Mouse (Mus musculus) gastrocnemius, postnatal 4 days (tissue): ENCODE data around the gene B230118H07Rik. TPM values are rescaled to one million over a fixed set of nuclear protein-coding genes. Genes with fewer than 3 reads are reported as not detected.

Experiments used
- DNase-seq, 2 experiments: peaks; one replicate each; pipeline ENCODE4 v3.0.0; 2021 to 2022; ENCODE audit warnings: low spot score in 2 of 2, mixed read lengths in 2 of 2
- long read RNA-seq, 2 experiments: library from polyadenylated mRNA; stranded (forward); transcript quantifications; one replicate each; pipeline ENCODE4 v2.0.0; 2021
- total RNA-seq, 2 experiments: library from RNA; stranded (reverse); gene quantifications; 2 replicates each; pipeline ENCODE4 v1.2.3; 2021

B230118H07Rik gene
- total RNA-seq: 10 to 100 TPM; 36.9 to 45.5 TPM
- long read RNA-seq, experiment 1, transcript B230118H07Rik-203 (7 exons, 2,273 nt): major isoform, 45 of 63 reads
- long read RNA-seq, experiment 1, transcript B230118H07Rik-210 (2 exons, 1,458 nt): minor isoform, 5 of 63 reads
- long read RNA-seq, experiment 1, partial matches to known transcripts: 8 of 63 reads
- long read RNA-seq, experiment 1, other reads (novel, unspliced or antisense): 5 of 63 reads
- long read RNA-seq, experiment 2, transcript B230118H07Rik-203 (7 exons, 2,273 nt): major isoform, 38 of 45 reads
- long read RNA-seq, experiment 2, partial matches to known transcripts: 5 of 45 reads
- long read RNA-seq, experiment 2, other reads (novel, unspliced or antisense): 2 of 45 reads

DNA sequence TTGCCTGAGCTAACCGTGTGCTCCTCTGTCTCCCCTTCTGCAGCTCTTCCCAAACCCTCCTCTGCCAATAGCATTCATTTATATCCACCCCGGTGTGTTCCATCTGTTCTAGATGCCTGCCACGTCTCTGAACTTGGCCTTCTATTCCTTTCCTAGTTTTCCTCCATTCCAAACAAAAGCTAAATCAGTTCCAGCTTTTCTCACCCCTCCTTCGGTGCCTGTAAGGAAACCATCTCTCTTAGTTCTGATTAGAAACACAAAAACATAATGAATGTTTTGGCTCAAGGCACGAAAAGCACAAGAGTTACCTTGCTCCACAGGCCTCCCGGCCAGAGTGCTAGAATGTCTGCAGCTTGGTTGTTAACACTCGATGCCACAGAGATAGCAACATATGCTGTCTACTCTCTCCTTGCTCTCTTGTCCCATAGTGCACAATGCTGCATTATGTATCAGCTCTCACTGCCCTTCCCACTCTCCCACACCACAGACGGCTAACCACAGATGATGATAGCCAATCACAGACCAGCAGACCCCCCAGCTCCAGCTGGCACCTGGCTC lies at the start of gene B230118H07Rik, which contains the start of gene Rag1:
Gene B230118H07Rik (minus strand): TSS at position 419 of the 558 bp plus-strand sequence.
Gene Rag1 (minus strand): TSS at position 388 of the 558 bp plus-strand sequence.
- DNase-seq: no peak

GRCm38 (mm10) chr2:101695584-101695983 lies 46.3 kb upstream of the B230118H07Rik start:
- no peak for DNase-seq

DNA sequence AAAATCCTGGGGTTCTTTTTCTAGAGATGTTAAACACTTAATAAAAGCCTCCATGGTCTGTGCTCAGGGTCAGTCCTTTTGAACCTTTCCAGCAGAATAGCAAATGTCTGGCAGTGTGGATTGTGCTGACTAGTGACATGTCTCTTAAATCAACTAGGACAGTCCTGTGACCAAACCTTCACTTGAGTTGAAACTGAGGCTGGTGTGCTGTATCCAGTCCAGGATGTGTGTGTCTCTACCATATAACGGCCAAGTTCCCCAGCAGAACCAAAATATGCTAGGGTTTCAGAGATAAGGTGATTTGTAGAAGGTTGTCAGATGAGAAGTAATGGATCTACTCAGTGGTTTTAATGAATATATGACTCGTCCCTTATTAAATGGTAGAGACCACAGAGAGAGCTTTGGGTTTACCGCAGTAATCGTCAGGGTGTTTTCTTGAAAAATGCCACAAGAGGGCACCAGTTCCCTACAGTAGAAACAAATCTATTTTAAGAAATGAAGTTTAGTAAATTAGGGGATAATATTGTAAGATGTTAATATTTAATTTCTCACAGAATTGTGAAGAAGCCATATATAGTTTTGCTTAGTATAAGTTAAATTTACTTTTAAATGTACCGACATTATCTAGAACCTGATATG lies 44.4 kb upstream of the B230118H07Rik start:
- no peak for DNase-seq

DNA sequence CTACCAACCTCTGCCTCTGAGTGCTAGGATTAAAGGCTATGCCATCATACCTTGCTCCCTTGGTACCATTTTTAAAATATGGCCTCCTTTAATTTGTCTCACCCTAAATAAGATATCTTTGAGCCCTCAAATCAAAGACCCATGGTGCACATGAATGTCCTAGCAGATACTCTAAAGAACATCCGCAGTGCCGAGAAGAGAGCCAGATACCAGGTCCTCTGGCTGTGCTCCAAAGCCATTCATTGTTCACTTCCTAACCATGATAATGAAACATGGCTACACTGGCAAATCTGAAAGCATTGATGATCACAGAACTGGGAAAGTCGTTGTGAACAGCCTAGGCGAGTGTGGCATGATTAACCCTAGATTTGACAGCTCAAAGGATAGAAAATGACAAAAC lies 43.7 kb upstream of the B230118H07Rik start:
- no peak for DNase-seq

DNA sequence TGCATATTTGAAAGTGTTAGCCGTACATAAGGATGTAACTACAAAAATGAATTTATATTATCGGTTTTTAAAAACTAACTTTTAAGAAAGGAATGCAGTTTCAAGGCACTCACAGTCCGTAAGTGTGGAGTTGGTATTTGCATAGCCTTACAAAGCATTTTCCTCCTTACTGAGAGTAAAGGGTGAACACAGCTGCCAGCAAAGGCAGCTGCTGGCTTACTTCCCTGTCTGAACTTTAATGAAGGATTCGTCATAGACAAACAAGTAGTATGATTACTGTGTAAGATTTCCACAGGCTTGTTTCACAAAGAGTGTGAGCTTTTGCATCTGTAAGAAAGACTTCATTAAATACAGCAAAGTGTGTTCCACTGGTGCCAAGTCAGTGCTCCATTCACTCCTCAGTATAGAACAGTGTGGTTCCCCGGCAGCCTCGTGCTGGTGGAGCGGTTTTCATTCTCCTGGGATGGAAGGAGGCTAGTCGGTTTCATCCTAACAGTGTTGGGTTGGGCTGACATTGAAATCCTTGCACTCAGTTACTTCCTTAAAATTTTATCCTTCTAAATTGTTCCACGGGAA lies 41.0 kb upstream of the B230118H07Rik start:
- DNase-seq: no peak

- no peak for DNase-seq
Observed at GRCm38 (mm10) chr2:101688011-101688410, 38.7 kb upstream of the B230118H07Rik start.

DNA sequence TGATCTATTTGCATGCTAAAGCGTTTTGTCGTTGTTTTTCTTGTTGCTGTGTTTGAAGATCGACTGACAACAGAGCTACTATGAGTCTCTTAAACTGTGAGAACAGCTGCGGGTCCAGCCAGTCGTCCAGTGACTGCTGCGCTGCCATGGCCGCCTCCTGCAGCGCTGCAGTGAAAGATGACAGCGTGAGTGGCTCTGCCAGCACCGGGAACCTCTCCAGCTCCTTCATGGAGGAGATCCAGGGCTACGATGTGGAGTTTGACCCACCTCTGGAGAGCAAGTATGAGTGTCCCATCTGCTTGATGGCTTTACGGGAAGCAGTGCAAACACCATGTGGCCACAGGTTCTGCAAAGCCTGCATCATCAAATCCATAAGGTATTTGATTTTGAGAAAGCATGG lies 35.1 kb upstream of the B230118H07Rik start:
- DNase-seq: peak in 1 of 2 experiments; percentile 33

GRCm38 (mm10) chr2:101679164-101679784 lies 29.9 kb upstream of the B230118H07Rik start:
- DNase-seq: no peak

- DNase-seq: peak; percentile 80 to 89
Observed at GRCm38 (mm10) chr2:101678236-101679021, 29.1 kb upstream of the B230118H07Rik start, which contains the start of gene Traf6. Traf6 (plus strand) TSS chr2:101678429.

- no peak for DNase-seq
Observed at GRCm38 (mm10) chr2:101673547-101673946, 24.2 kb upstream of the B230118H07Rik start.

GRCm38 (mm10) chr2:101668751-101669150 lies 19.4 kb upstream of the B230118H07Rik start:
- no peak for DNase-seq

GRCm38 (mm10) chr2:101665703-101666092 lies 16.4 kb upstream of the B230118H07Rik start:
- no peak for DNase-seq

- DNase-seq: peak; percentile 33 to 63
Observed at GRCm38 (mm10) chr2:101665058-101665702, 15.8 kb upstream of the B230118H07Rik start.

DNA sequence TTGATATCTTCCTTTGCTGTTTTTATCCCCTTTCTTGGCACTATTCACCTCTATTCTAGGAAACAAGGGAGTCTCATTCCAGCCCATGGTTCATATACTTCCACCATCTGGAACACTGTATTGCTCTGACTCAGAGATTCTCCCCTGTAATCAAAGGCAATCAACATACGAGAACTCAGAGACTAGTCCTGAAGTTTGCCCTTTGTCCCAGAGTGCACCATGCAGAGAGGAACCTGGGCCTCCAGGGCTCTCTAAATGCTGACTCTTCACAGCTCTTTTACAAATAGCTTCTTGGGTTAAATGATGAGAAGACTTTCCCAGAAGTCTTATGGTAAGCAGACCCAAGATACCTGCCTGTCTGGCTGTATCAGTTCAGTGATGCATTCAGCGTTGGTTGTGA lies 11.2 kb upstream of the B230118H07Rik start:
- DNase-seq: no peak

DNA sequence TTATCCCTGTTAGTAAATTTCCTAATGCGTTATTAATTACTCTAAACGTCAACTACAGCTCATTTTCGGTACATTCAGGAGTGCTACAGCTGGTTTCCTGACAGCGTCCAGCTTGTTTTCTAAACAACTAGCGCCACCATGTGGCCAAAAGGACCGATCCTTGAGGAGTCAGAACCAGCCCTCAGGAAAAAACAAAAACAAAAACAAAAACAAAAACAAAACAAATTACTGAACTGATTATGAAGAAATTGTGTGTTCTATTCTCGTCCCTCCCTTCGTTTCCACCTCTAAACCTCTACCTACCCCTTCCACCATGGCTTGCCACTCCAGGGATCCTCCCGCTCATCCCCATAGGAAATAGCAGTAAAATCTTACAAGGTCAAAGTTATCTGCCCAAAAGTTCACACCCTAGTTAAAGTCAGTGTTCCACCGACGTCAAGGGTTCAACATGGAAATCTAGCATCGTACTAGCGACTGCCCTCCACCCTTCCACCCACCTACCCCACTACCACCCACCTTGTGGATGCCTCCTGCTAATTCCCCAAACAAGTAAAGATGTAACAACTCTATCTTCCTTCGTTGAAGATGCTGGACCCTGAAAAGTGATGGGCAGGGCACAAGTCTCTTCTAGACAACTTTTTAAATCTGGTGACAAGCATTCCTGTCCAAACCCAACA lies 3.7 kb upstream of the B230118H07Rik start:
- peak; percentile 39 to 74 for DNase-seq

GRCm38 (mm10) chr2:101652204-101652920 lies 3.0 kb upstream of the B230118H07Rik start:
- DNase-seq: no peak

- DNase-seq: no peak
Observed at GRCm38 (mm10) chr2:101650446-101650845, 1.1 kb upstream of the B230118H07Rik start.

GRCm38 (mm10) chr2:101648361-101648760 lies 971 bp downstream of the B230118H07Rik start:
- no peak for DNase-seq

DNA sequence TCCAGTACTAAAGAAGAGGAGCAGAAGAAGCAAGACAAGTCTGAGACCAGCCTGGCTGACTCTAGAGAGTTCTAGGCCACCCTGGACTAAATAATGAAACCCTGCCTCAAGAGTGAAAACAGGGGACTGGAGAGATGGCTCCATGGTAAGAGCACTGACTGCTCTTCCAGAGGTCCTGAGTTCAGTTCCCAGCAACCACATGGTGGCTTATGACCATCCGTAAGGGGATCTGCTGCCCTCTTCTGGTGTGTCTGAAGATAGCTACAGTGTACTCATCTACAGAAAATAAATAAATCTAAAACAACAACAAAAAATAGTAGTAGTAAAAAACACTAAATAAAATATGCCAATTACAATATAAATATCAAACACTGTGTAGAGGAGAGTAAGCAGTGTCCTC lies 3.5 kb downstream of the B230118H07Rik start:
- DNase-seq: no peak
